Mouse (Mus musculus): ENCODE measurements at regions not wholly inside any gene's neighbourhood (a gene's known extent, or its start where the extent isn't known, plus 50 kb on each side); places are given as distances from the start of the nearest gene placed in this dataset.

DNA sequence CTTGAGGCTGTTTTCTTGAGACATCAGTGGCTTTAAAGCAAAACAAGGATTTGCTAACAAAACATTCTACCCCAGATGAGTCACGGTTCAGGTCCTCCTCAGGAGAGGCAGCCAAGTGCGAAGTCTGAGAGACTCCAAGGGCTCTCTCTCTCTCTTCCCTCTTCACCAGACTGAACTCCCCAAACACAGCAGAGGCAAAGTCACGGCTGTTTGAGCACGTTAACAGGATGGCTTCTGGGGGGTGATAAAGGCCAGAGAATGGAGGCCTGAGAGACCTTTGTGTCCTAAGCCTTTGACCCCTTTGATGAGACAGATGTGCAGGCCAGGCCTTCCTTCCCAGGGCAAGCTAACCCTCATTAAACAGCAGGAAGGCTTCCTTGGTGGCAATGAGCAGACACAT lies 122.7 kb upstream of the Rcn1 start:
- no peak for TF ChIP-seq CTCF (conservative IDR thresholded peaks at IDR 0.05; ENCODE audit: low read length)
- no peak for TF ChIP-seq NANOG (IDR thresholded peaks at IDR 0.05; ENCODE audit: borderline replicate concordance, low read length)
- no peak for TF ChIP-seq POU5F1 (IDR thresholded peaks at IDR 0.05; ENCODE audit: borderline replicate concordance, low read length)

Measured in E14TG2a.4 (cell line).